Mouse (Mus musculus): ENCODE measurements around the gene Recql.

Gene Recql

GRCm38 (mm10) chr6:142387011-142387754, at the start of gene Recql, which contains the start of gene Golt1b:
TSS of gene Recql (minus strand) at chr6:142387087.
TSS of gene Golt1b (plus strand) at chr6:142387221.
- Histone ChIP-seq H3K36me3 (ENCODE audit: control insufficient read depth, insufficient read depth, low read length, poor library complexity, severe bottlenecking) (no peaks in the 10 kb centered on the region), H3K27me3 (ENCODE audit: control insufficient read depth, insufficient read depth, low read length, poor library complexity, severe bottlenecking) (no peaks in the 10 kb centered on the region)
- DNase-seq (ENCODE audit: low read depth, low spot score): peak; percentile 99

GRCm38 (mm10) chr6:142429072-142429471, 42.2 kb upstream of the Recql start:
- Histone ChIP-seq H3K36me3 (ENCODE audit: control insufficient read depth, insufficient read depth, low read length, poor library complexity, severe bottlenecking) (no peaks in the 10 kb centered on the region), H3K27me3 (ENCODE audit: control insufficient read depth, insufficient read depth, low read length, poor library complexity, severe bottlenecking) (no peaks in the 10 kb centered on the region)
- DNase-seq (ENCODE audit: low read depth, low spot score): no peak

- H3K36me3 ChIP-seq (ENCODE audit: control insufficient read depth, insufficient read depth, low read length, poor library complexity, severe bottlenecking): no peaks in the 10 kb centered on the region
- DNase-seq (ENCODE audit: low read depth, low spot score): no peak
- no peaks in the 10 kb centered on the region for H3K27me3 ChIP-seq (ENCODE audit: control insufficient read depth, insufficient read depth, low read length, poor library complexity, severe bottlenecking)
Measured at GRCm38 (mm10) chr6:142424976-142425375, 38.1 kb upstream of the Recql start.

GRCm38 (mm10) chr6:142414597-142414996, 27.7 kb upstream of the Recql start:
- H3K36me3 ChIP-seq (ENCODE audit: control insufficient read depth, insufficient read depth, low read length, poor library complexity, severe bottlenecking): no peaks in the 10 kb centered on the region
- DNase-seq (ENCODE audit: low read depth, low spot score): no peak
- H3K27me3 ChIP-seq (ENCODE audit: control insufficient read depth, insufficient read depth, low read length, poor library complexity, severe bottlenecking): no peaks in the 10 kb centered on the region

GRCm38 (mm10) chr6:142413845-142414244, 27.0 kb upstream of the Recql start:
- DNase-seq (ENCODE audit: low read depth, low spot score): no peak
- Histone ChIP-seq H3K36me3 (ENCODE audit: control insufficient read depth, insufficient read depth, low read length, poor library complexity, severe bottlenecking) (no peaks in the 10 kb centered on the region), H3K27me3 (ENCODE audit: control insufficient read depth, insufficient read depth, low read length, poor library complexity, severe bottlenecking) (no peaks in the 10 kb centered on the region)

DNA sequence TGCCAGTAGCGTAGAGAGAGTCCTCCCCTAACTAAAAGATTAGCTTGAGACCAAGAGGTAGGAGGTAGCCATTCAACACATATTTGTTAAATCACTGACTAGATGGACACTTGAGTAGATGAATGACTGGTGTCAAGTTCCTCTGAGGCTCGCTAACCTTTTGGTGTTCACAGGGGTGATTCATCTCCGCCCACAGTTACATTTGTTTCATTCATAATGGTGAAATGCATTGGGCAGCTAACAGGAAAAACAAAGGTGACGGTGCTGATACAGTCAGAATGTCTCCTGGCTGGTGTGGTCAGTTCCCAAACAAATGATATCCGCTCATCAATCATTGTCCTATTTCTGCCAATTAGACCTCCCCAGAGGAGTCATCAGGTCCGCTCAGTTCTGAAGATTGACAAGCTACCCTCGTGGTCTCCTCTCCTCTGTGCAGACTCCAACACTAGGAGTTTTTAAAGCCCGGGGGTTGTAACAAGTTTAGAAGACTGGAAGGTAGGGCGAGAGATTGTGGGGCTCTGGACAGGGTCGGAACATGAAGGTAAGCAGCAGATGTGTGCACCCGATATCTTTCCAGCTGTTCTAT, 26.1 kb upstream of the Recql start, which contains the start of gene Spx:
TSS of gene Spx (plus strand) at position 536 of the 586 bp plus-strand sequence.
- no peak for DNase-seq (ENCODE audit: low read depth, low spot score)
- Histone ChIP-seq H3K36me3 (ENCODE audit: control insufficient read depth, insufficient read depth, low read length, poor library complexity, severe bottlenecking) (no peaks in the 10 kb centered on the region), H3K27me3 (ENCODE audit: control insufficient read depth, insufficient read depth, low read length, poor library complexity, severe bottlenecking) (no peaks in the 10 kb centered on the region)

- no peaks in the 10 kb centered on the region for H3K36me3 ChIP-seq (ENCODE audit: control insufficient read depth, insufficient read depth, low read length, poor library complexity, severe bottlenecking)
- no peak for DNase-seq (ENCODE audit: low read depth, low spot score)
Measured at GRCm38 (mm10) chr6:142411140-142411539, 24.3 kb upstream of the Recql start.

GRCm38 (mm10) chr6:142395756-142396155, 8.9 kb upstream of the Recql start:
- H3K36me3 ChIP-seq (ENCODE audit: control insufficient read depth, insufficient read depth, low read length, poor library complexity, severe bottlenecking): peaks cover 5% of the 10 kb centered on the region; the same call in 1 of the 2 replicates
- DNase-seq (ENCODE audit: low read depth, low spot score): no peak
- H3K27me3 ChIP-seq (ENCODE audit: control insufficient read depth, insufficient read depth, low read length, poor library complexity, severe bottlenecking): no peaks in the 10 kb centered on the region

More at GRCm38 (mm10) chr6:142411140-142411539, 24.3 kb upstream of the Recql start:
- H3K27me3 ChIP-seq (ENCODE audit: control insufficient read depth, insufficient read depth, low read length, poor library complexity, severe bottlenecking): no peaks in the 10 kb centered on the region

DNA sequence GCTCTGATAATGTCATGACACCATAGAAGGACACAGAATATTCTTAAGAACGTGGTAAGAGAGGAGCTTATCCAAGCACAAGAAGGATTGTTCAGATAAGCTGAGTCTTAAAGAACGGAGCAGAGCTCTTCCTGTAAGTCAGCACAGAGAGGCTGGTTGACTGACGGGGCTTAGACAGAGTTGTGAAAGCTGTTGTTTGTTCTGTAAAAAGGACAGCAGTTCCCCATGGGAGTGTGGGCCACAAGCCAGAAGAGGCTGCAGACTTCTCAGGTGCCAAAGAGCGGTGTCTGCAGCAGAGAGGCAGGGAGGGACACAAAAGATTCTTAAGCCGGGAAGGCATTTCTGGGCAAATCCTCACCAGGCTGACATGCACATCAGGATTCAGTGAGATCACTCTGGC, 7.8 kb upstream of the Recql start:
- Histone ChIP-seq H3K27me3 (ENCODE audit: control insufficient read depth, insufficient read depth, low read length, poor library complexity, severe bottlenecking) (no peaks in the 10 kb centered on the region), H3K36me3 (ENCODE audit: control insufficient read depth, insufficient read depth, low read length, poor library complexity, severe bottlenecking) (no peaks in the 10 kb centered on the region; the same call in 1 of the 2 replicates)
- DNase-seq (ENCODE audit: low read depth, low spot score): no peak

DNA sequence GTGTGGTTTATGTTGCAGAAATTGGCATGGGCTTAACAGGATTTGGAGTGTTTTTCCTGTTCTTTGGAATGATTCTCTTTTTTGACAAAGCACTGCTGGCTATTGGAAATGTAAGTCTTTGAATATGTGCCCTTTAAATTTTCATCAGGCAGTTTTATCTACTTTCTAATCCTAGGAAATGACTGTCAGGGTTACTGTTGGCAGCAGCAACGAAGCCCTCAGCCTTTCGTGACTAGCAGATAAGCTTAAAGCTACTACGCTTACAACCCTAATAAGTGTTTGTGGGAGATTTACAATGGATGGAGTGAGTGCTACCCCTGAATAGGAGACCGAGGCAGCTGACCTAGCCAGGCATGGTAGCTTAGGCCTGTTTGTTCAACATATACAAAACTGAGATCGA, 5.4 kb upstream of the Recql start:
- no peaks in the 10 kb centered on the region for H3K27me3 ChIP-seq (ENCODE audit: control insufficient read depth, insufficient read depth, low read length, poor library complexity, severe bottlenecking)
- no peaks in the 10 kb centered on the region; the same call in 1 of the 2 replicates for H3K36me3 ChIP-seq (ENCODE audit: control insufficient read depth, insufficient read depth, low read length, poor library complexity, severe bottlenecking)
- DNase-seq (ENCODE audit: low read depth, low spot score): no peak

DNA sequence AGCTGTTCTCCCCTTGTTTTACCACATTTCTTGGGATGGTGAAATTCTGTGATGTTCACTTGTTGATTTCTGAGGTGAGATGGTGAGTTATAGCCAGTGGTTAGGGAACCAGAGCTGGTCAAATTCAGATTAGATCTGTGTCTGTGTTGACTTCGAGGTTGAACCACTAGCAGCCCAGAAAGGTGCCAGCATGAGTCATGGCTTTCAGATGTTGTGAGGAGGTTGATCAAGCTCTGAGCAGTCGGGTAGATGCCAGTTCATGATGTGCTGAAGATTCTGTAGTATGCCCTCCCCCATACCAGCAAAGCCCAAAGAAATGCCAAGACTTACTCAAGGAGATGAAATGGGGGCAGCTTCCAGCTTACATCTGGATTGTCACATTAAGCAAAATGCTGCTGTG, 2.2 kb upstream of the Recql start:
- no peak for DNase-seq (ENCODE audit: low read depth, low spot score)
- H3K27me3 ChIP-seq (ENCODE audit: control insufficient read depth, insufficient read depth, low read length, poor library complexity, severe bottlenecking): no peaks in the 10 kb centered on the region
- H3K36me3 ChIP-seq (ENCODE audit: control insufficient read depth, insufficient read depth, low read length, poor library complexity, severe bottlenecking): no peaks in the 10 kb centered on the region; the same call in 1 of the 2 replicates

DNA sequence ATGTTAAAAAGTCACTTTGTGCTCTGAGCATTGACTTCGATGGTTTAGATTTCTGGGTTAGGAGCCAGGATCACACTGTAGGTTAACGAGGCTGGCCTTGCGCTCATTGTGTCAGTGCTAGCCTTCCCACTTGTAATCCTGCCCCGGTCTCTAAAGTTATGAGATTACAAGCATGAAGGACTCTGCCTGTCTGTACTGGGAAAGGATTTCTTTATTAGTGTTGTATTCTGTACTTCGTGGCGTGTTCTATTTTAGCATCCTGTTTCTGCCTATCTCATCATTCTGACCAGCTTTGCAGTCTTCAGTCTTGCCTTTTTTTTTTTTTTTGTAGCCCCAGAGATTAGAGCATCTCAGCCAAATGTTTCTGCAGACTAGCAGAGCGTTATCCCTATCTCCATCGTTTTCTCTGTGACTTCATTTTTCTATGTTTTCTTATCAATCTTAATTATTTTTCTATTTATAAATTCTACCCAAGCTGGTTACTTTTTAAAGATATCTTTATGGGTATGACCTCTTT, 926 bp upstream of the Recql start:
- H3K36me3 ChIP-seq (ENCODE audit: control insufficient read depth, insufficient read depth, low read length, poor library complexity, severe bottlenecking): no peaks in the 10 kb centered on the region
- H3K27me3 ChIP-seq (ENCODE audit: control insufficient read depth, insufficient read depth, low read length, poor library complexity, severe bottlenecking): no peaks in the 10 kb centered on the region
- DNase-seq (ENCODE audit: low read depth, low spot score): no peak

GRCm38 (mm10) chr6:142386285-142387010, 439 bp downstream of the Recql start:
- no peak for DNase-seq (ENCODE audit: low read depth, low spot score)
- no peaks in the 10 kb centered on the region for H3K27me3 ChIP-seq (ENCODE audit: control insufficient read depth, insufficient read depth, low read length, poor library complexity, severe bottlenecking)
- no peaks in the 10 kb centered on the region for H3K36me3 ChIP-seq (ENCODE audit: control insufficient read depth, insufficient read depth, low read length, poor library complexity, severe bottlenecking)

DNA sequence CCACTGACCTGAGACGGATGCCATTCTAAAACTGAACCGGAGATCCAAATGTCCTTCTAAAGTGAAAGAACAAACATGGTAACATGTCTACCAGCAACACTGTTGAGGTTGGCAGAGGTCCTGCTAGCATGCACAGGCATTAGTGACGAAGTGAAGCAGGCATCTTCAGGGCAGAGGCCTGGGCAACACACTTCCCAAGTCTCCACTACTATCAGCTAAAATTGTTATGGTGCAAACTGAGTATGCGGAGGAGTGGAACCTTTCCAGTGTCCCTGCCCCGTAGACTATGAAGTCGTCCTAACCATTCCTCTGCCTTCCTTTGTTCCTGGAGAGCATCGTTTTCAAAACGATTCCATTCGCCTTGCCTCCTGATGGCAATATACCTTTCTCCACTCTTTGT, 2.4 kb downstream of the Recql start:
- H3K27me3 ChIP-seq (ENCODE audit: control insufficient read depth, insufficient read depth, low read length, poor library complexity, severe bottlenecking): no peaks in the 10 kb centered on the region
- DNase-seq (ENCODE audit: low read depth, low spot score): no peak
- H3K36me3 ChIP-seq (ENCODE audit: control insufficient read depth, insufficient read depth, low read length, poor library complexity, severe bottlenecking): no peaks in the 10 kb centered on the region

DNA sequence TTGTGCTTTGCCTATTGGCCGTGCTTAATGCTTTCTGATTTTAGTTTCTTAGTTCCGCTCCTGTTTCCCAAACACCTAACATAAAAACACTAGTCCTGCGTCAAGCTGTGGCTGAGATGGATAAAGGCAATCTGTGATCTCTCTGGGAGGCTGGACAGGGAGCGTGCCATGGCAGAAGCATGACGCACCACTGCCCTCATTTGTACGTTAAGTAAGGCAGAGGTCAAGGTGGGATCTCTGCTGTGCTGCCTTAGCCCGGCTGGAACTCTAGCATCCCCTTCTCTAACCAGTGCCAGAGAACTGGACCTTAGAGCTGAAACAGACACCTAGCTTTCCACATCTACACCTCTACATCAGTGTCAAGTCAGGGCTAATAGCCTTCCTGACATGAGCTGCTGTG, 5.3 kb downstream of the Recql start:
- H3K36me3 ChIP-seq (ENCODE audit: control insufficient read depth, insufficient read depth, low read length, poor library complexity, severe bottlenecking): no peaks in the 10 kb centered on the region; the same call in 1 of the 2 replicates
- DNase-seq (ENCODE audit: low read depth, low spot score): no peak
- no peaks in the 10 kb centered on the region for H3K27me3 ChIP-seq (ENCODE audit: control insufficient read depth, insufficient read depth, low read length, poor library complexity, severe bottlenecking)
